In the genomic region with DNA sequence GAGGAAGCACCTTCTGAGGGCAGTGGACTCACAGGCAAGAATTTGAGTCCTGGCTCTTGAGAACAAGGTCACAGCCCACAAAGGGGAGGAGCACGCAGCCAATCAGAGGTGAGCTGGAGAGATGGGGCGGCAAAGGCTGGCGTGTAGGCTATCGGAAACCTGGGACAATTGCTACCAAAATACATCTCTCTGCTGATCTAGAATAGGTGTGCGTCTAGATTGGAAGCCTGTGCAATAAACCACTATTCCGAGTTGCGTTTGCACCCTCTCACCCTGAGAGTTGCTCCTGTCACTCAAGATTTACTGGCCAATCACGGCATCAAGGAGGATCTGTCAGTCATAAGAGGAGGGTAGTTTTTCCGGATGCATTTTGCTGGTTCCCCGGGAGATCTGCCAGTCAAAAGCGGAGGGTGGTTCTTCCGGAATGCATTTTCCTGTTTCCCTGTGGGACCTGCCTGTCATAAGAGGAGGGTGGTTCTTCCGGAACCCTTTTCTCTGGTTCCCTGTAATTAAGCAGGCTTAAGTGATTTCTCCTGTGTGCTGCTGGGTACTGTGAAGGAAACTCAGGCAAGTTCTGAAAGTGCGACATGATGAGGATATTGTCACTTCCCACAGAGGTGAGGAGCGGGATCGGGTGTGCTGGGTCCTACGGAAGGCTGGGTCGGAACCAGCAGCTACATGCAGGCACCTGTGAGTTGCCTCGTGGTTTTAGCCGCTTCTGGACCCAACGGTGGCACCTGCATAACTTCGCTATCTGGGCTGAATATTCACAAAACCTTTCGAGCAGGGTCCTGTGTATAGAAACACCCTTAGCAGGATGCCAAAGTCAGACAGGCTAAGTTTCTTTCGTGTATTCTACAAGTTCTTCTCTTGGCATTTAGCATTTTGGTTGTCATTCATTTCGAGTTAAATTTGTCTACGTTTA, we compare ENCODE assay signal across 8 mouse cellular contexts.
DNase-seq lines count a peak whose midpoint lies in the region; ATAC-seq lines count a peak whose summit lies in the region.
"Not testable (repeated sequence)": the region's sequence is repeated elsewhere in the genome, so short reads cannot be mapped to it uniquely, and the experiment has no call there.

No protein-coding gene starts in this region.

- WGBS in hindbrain, embryonic 15.5 days, result 2% methylated on average over 23 of the region's 26 CpGs

- H3K4me1 ChIP-seq in hindbrain, embryonic 15.5 days (replicated peaks), result not testable (repeated sequence)

- ATAC-seq in hindbrain, embryonic 15.5 days (ENCODE audit: low FRiP score, low read depth), result peak; percentile 100

- H3K9ac ChIP-seq in hindbrain, embryonic 15.5 days, result peak overlapping the region; percentile 48; the same call in 1 of the 2 replicates

- peak overlapping the region; percentile 55 for H3K4me3 ChIP-seq in hindbrain, embryonic 15.5 days

- peak overlapping the region; percentile 88 for H3K27ac ChIP-seq in hindbrain, embryonic 15.5 days (replicated peaks)

- H3K9me3 ChIP-seq in hindbrain, embryonic 15.5 days, result not testable (repeated sequence)

- H3K4me2 ChIP-seq in hindbrain, embryonic 15.5 days, result peak overlapping the region; percentile 49

- not testable (repeated sequence) for H3K27me3 ChIP-seq in hindbrain, embryonic 15.5 days

- peak; percentile 86 for DNase-seq in T-cell, adult 2 months (ENCODE audit: low spot score)
- DNase-seq in cerebellum, postnatal 36 days, result peak; percentile 83 to 88
- peak; percentile 87 to 94 for DNase-seq in frontal cortex, postnatal 36 days (ENCODE audit: low spot score in 2 of 2)
- peak; percentile 92 for DNase-seq in left cerebral cortex, adult 11 months (ENCODE audit: low spot score)
- DNase-seq in lung, postnatal 4 days, result peak; percentile 89 to 91
- DNase-seq in retina, postnatal 7 days (ENCODE audit: low read depth, low spot score), result peak; percentile 83
- DNase-seq in urinary bladder, adult 2 months (ENCODE audit: low spot score), result peak; percentile 65

- H3K36me3 ChIP-seq in hindbrain, embryonic 15.5 days, result not testable (repeated sequence)

Comparison
In these comparisons a context has a peak if more than half of its experiments do, and no peak if none do; other contexts are left out.
1. Peak in every context shown above with its lines: DNase-seq, ATAC-seq, H3K4me3 ChIP-seq and H3K27ac ChIP-seq.